ENCODE assay signal across 8 mouse cellular contexts in genomic region chr5:98167180-98167824, GRCm38 (mm10). TPM values are rescaled to one million over a fixed set of nuclear protein-coding genes. Genes with fewer than 3 reads are reported as not detected.
DNase-seq lines count a peak whose midpoint lies in the region; ATAC-seq and TF ChIP-seq lines count a peak whose summit lies in the region.

TSS of gene Prdm8 (plus strand) at chr5:98167198.

- no peaks in the 10 kb centered on the region for H3K36me3 ChIP-seq in hindbrain, embryonic 15.5 days
- no peaks in the 10 kb centered on the region for H3K36me3 ChIP-seq in megakaryocyte, embryonic 14.5 days (replicated peaks; ENCODE audit: low read length)

- peak; percentile 92 for ATAC-seq in hindbrain, embryonic 15.5 days (ENCODE audit: low FRiP score, low read depth)
- ATAC-seq in erythroid progenitor cell, adult 5-6 weeks (replicated peaks; ENCODE audit: low FRiP score, poor library complexity, severe bottlenecking) = no peak

- H3K27ac ChIP-seq in gastrocnemius, adult 2 months = peak within 1 kb of the TSS; percentile 61
- H3K27ac ChIP-seq in hindbrain, embryonic 15.5 days (replicated peaks) = peak within 1 kb of the TSS; percentile 67

- peak; percentile 90 for TF ChIP-seq CTCF in gastrocnemius, adult 2 months (IDR thresholded peaks at IDR 0.05)

- peak within 1 kb of the TSS; percentile 43 for H3K9ac ChIP-seq in hindbrain, embryonic 15.5 days

- peak; percentile 80 for DNase-seq in adrenal gland, adult 2 months
- DNase-seq in cerebellum, postnatal 36 days = peak; percentile 83 to 87
- peak; percentile 93 for DNase-seq in gastrocnemius, adult 2 months
- DNase-seq in left cerebral cortex, postnatal 10 days (ENCODE audit: extremely low spot score in 1 of 2, low spot score in 2 of 2) = peak; percentile 77 to 92
- peak; percentile 89 for DNase-seq in right cerebral cortex, postnatal 14 days

- peak within 1 kb of the TSS; percentile 87 for H3K4me2 ChIP-seq in hindbrain, embryonic 15.5 days

- H3K9me3 ChIP-seq in hindbrain, embryonic 15.5 days = no peaks in the 10 kb centered on the region
- H3K9me3 ChIP-seq in megakaryocyte, embryonic 14.5 days = peaks cover 16% of the 10 kb centered on the region; the same call in 1 of the 2 replicates

- peaks cover 45% of the 10 kb centered on the region for H3K4me1 ChIP-seq in hindbrain, embryonic 15.5 days (replicated peaks)
- H3K4me1 ChIP-seq in megakaryocyte, embryonic 14.5 days = peaks cover 21% of the 10 kb centered on the region

- under 1% methylated on average over 44 of the region's 51 CpGs for WGBS in hindbrain, embryonic 15.5 days

- peak within 1 kb of the TSS; percentile 80 for H3K4me3 ChIP-seq in gastrocnemius, adult 2 months
- peak within 1 kb of the TSS; percentile 46 for H3K4me3 ChIP-seq in hindbrain, embryonic 15.5 days
- H3K4me3 ChIP-seq in megakaryocyte, embryonic 14.5 days (replicated peaks) = peak within 1 kb of the TSS; percentile 81

- H3K27me3 ChIP-seq in hindbrain, embryonic 15.5 days = peaks cover 47% of the 10 kb centered on the region
- peaks cover 69% of the 10 kb centered on the region for H3K27me3 ChIP-seq in megakaryocyte, embryonic 14.5 days (replicated peaks)

- intact Hi-C loops in gastrocnemius, adult 2 months (cut with DNase I) = loop anchor here (5.0 kb wide), 1 partner anchor 160 kb away; the partner anchor contains the start of gene Cfap299
- intact Hi-C loops in left cerebral cortex, postnatal 10 days (cut with DNase I) = loop anchor here (5.0 kb wide), 1 partner anchor 135 kb away; the partner anchor contains the start of gene Antxr2

RNA-seq across cellular contexts. Expression of gene Prdm8, which starts in this region (rescaled TPM):
- under 1 TPM; 0.09 to 0.24 TPM for total RNA-seq in adrenal gland, adult 2 months (2021)
- 0.09 and 0.12 TPM in 2 replicates for polyA plus RNA-seq in adrenal gland, adult 2 months (2012; rRNA removed)
- 1 to 10 TPM in 1 of 2 experiments, under 1 TPM in 1; 0.73 to 1.4 TPM for total RNA-seq in gastrocnemius, adult 2 months (2021)
- polyA plus RNA-seq in hindbrain, embryonic 15.5 days (2015; fragmentation: Nextera tagmentation; extraction: Ambion mirVana) = 3.7 and 5.4 TPM in 2 replicates
- total RNA-seq in left cerebral cortex, postnatal 10 days (2021) = 10 to 100 TPM; 44.9 to 53.3 TPM
- polyA plus RNA-seq in megakaryocyte, embryonic 14.5 days (2012; ENCODE audit: insufficient read depth, low replicate concordance) = not detected in 2 replicates
- not detected in 2 replicates for total RNA-seq in erythroid progenitor cell, adult 5-6 weeks (2015; ENCODE audit: low replicate concordance)
- total RNA-seq in erythroid progenitor cell, adult 5-6 weeks (2017; ENCODE audit: low replicate concordance) = not detected in 2 replicates

Comparison
In these comparisons a context has a peak if more than half of its experiments do, and no peak if none do; other contexts are left out.
1. RNA of gene Prdm8 (total RNA-seq): 44.9 to 53.3 TPM in left cerebral cortex, postnatal 10 days; 0.73 to 1.4 TPM in gastrocnemius, adult 2 months, 0.09 to 0.24 TPM in adrenal gland, adult 2 months and not detected in erythroid progenitor cell, adult 5-6 weeks; every median in the first group is over 10 times any median in the second.
2. Peak in DNase-seq in adrenal gland, adult 2 months; RNA of the gene not detected or under 1 TPM.
3. Peak in every context shown above with its lines, with median percentiles within 50 percentile points of each other: DNase-seq and H3K4me3 ChIP-seq.